Mouse (Mus musculus): ENCODE data around the gene Mast4. TPM values are rescaled to one million over a fixed set of nuclear protein-coding genes. Genes with fewer than 3 reads are reported as not detected.
A peak's percentile ranks its signal among the peaks of the same experiment; 100 is the strongest.

Mast4 gene
- total and polyA plus RNA-seq, 3 experiments, result 0.99 to 7.4 (median 6.1) TPM

- Histone ChIP-seq H3K27ac (ENCODE audit: insufficient read depth, low read depth) (peak overlapping the region; percentile 85), H3K79me2 (replicated peaks; ENCODE audit: control insufficient read depth, extremely low read depth, insufficient read depth, poor library complexity, severe bottlenecking) (peaks cover 58% of the 10 kb centered on the region), H3K9me3 (replicated peaks; ENCODE audit: low read length) (no peaks in the 10 kb centered on the region), H3K27me3 (replicated peaks) (no peaks in the 10 kb centered on the region), H3K9ac (ENCODE audit: insufficient read depth, low read depth) (peak overlapping the region; percentile 61), H3K4me2 (ENCODE audit: insufficient read depth, low read depth, poor library complexity, severe bottlenecking) (peak overlapping the region; percentile 97), H3K36me3 (replicated peaks in 1 of 2; ENCODE audit: control insufficient read depth in 1 of 2, insufficient read depth in 1 of 2, low read length in 1 of 2) (peaks cover 0 to under 1% of the 10 kb centered on the region in 2 experiments), H3K4me3 (replicated peaks in 1 of 3; ENCODE audit: low read depth in 2 of 3, low read length in 2 of 3, poor library complexity in 1 of 3) (peak overlapping the region in 2 of 3 experiments; percentile 14 to 31), H3K4me1 (ENCODE audit: control insufficient read depth in 1 of 2, insufficient read depth in 2 of 2) (peaks cover 20 to 69% of the 10 kb centered on the region in 2 experiments)
- no peak for TF ChIP-seq ZNF384 (IDR thresholded peaks at IDR 0.05; ENCODE audit: low read depth, low read length)
- TF ChIP-seq BHLHE40 (IDR thresholded peaks at IDR 0.05; ENCODE audit: low read depth, low read length), result no peak
- TF ChIP-seq TCF12 (IDR thresholded peaks at IDR 0.05; ENCODE audit: low read depth, low read length), result 0 out of 2 replicates have a peak, but pooled peaks have one; percentile 17
- 0 out of 2 replicates have a peak, but pooled peaks have one; percentile 14 for TF ChIP-seq NRF1 (IDR thresholded peaks at IDR 0.05; ENCODE audit: low read depth, low read length)
- TF ChIP-seq MAX (IDR thresholded peaks at IDR 0.05; ENCODE audit: low read length), result no peak
- TF ChIP-seq IRF4 (IDR thresholded peaks at IDR 0.05; ENCODE audit: low read depth, low read length), result peak; percentile 70; the same call in 1 of the 2 replicates
- TF ChIP-seq EP300 (IDR thresholded peaks at IDR 0.05; ENCODE audit: low read length), result 0 out of 2 replicates have a peak, but pooled peaks have one; percentile 25
- TF ChIP-seq SIN3A (IDR thresholded peaks at IDR 0.05; ENCODE audit: low read length), result peak; percentile 55
- TF ChIP-seq MAZ (IDR thresholded peaks at IDR 0.05; ENCODE audit: low read depth, low read length), result no peak
- TF ChIP-seq MXI1 (IDR thresholded peaks at IDR 0.05; ENCODE audit: low read depth, low read length), result 0 out of 2 replicates have a peak, but pooled peaks have one; percentile 15
- peak; percentile 40; the same call in 1 of the 2 replicates for TF ChIP-seq ETS1 (conservative IDR thresholded peaks at IDR 0.05; ENCODE audit: low read depth, low read length)
- TF ChIP-seq UBTF (IDR thresholded peaks at IDR 0.05; ENCODE audit: low read depth, low read length), result peak; percentile 36; the same call in 1 of the 2 replicates
- dilution Hi-C loops (cut with MboI; ENCODE audit: extremely low pct_ligation_motif_present, extremely low pct_unique_long_range_greater_than_20kb, low sequenced_read_pairs) (no loop called here), in situ Hi-C loops (cut with MboI; ENCODE audit: low pct_ligation_motif_present, low pct_unique_long_range_greater_than_20kb, low sequenced_read_pairs) (no loop called here)
- no peak for DNase-seq (ENCODE audit: extremely low read depth)
Measured at GRCm38 (mm10) chr13:102894287-102895234, 439.7 kb downstream of the Mast4 start.

- TF ChIP-seq EP300 (IDR thresholded peaks at IDR 0.05; ENCODE audit: low read length) (0 out of 2 replicates have a peak, but pooled peaks have one; percentile 19), TBP (conservative IDR thresholded peaks at IDR 0.05; ENCODE audit: low read depth, low read length) (peak; percentile 86), MAZ (IDR thresholded peaks at IDR 0.05; ENCODE audit: low read depth, low read length) (no peak)
- Histone ChIP-seq H3K9ac (ENCODE audit: insufficient read depth, low read depth) (no peak overlapping the region), H3K4me3 (replicated peaks in 1 of 3; ENCODE audit: low read depth in 2 of 3, low read length in 2 of 3, poor library complexity in 1 of 3) (no peak overlapping the region), H3K4me2 (ENCODE audit: insufficient read depth, low read depth, poor library complexity, severe bottlenecking) (0 out of 2 replicates have a peak overlapping the region, but pooled peaks have one; percentile 97), H3K36me3 (replicated peaks in 1 of 2; ENCODE audit: control insufficient read depth in 1 of 2, insufficient read depth in 1 of 2, low read length in 1 of 2) (peaks cover 0 to 4% of the 10 kb centered on the region in 2 experiments), H3K27ac (ENCODE audit: insufficient read depth, low read depth) (no peak overlapping the region), H3K4me1 (ENCODE audit: control insufficient read depth in 1 of 2, insufficient read depth in 2 of 2) (peaks cover 20 to 52% of the 10 kb centered on the region in 2 experiments), H3K79me2 (replicated peaks; ENCODE audit: control insufficient read depth, extremely low read depth, insufficient read depth, poor library complexity, severe bottlenecking) (peaks cover 52% of the 10 kb centered on the region), H3K27me3 (replicated peaks) (no peaks in the 10 kb centered on the region), H3K9me3 (replicated peaks; ENCODE audit: low read length) (no peaks in the 10 kb centered on the region)
- in situ Hi-C loops (cut with MboI; ENCODE audit: low pct_ligation_motif_present, low pct_unique_long_range_greater_than_20kb, low sequenced_read_pairs) (no loop called here), dilution Hi-C loops (cut with MboI; ENCODE audit: extremely low pct_ligation_motif_present, extremely low pct_unique_long_range_greater_than_20kb, low sequenced_read_pairs) (no loop called here)
- DNase-seq (ENCODE audit: extremely low read depth), result no peak
Measured at GRCm38 (mm10) chr13:102892783-102893182, 441.5 kb downstream of the Mast4 start.

All from CH12.LX (cell line).